Mouse (Mus musculus): ENCODE measurements at regions not wholly inside any gene's neighbourhood (a gene's known extent, or its start where the extent isn't known, plus 50 kb on each side); places are given as distances from the start of the nearest gene placed in this dataset.

DNA sequence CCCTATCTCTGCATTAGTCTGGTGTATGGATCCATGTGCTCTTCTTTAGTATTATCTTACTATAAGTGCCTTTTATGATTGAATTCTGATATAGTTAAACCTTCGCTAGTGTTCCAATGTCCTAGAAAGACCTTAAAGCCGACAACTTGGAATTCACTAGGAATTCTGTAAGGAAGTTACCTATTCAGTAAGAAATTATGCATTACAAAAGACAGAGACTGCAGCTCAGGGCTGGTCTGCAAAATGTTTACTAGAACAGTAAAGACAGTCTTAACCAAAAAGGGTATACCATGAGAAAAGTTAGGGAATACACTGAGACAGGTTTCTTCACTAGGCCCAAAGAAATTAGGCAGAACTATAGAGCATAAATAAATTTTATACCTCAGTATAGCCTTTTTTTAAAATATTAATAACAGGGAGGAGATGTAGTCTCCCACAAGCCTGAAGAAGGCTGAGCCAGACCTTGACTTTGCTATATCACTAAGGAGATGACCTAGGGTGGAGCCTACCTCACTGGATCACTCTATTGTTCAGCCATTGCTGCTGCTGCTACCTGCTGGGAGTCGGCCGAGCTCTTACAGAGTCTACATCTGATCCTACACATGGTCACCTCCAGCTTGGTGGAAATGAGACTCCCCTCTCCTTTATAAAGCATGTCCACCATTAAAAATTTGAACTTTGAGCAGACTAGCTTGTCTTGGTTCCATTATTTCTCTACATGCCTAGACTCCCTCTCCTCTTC is 1143.9 kb downstream of the Nxph1 start:
- TF ChIP-seq CTCF (conservative IDR thresholded peaks at IDR 0.05; ENCODE audit: low read length), result no peak
- peak; percentile 80 for TF ChIP-seq POU5F1 (IDR thresholded peaks at IDR 0.05; ENCODE audit: borderline replicate concordance, low read length)
- TF ChIP-seq NANOG (IDR thresholded peaks at IDR 0.05; ENCODE audit: borderline replicate concordance, low read length), result no peak

All from E14TG2a.4 (cell line).